Mouse (Mus musculus) adipose tissue, adult 10 weeks (tissue): ENCODE measurements around the gene Zap70. TPM values are rescaled to one million over a fixed set of nuclear protein-coding genes. Genes with fewer than 3 reads are reported as not detected.

Experiments
- polyA plus RNA-seq: library from polyadenylated mRNA; stranded (reverse); fragments of 350-450 nt; fragmentation: Illumina TruSeq; extraction: RNeasy Lipid Tissue Mini Kit (QIAGEN cat#74804); gene quantifications from one replicate; pipeline ENCODE4 v1.2.3, GENCODE M21; 2014; ENCODE audit warnings: low read depth, low replicate concordance

The Zap70 gene
- 13.1 TPM for polyA plus RNA-seq

DNA sequence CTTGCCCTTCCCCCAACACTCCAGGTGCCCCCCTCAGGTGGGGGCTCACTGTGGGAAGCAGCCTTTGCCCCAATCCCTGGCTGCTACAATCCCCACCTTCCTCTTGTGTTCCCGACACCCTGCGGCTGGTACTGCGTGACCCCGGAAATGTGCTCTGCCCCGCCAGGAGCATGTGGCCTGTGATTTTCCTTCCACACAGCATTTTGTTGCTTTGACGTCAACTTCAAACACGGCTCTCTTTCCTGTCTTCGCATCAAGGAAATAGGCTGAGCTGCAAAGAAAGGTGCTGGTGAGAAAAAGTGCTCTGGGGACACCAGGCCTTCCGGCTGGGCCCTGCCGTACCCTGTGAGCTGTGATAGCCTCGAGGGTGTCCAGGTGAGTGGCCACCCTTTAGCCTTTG, at the start of gene Zap70:
Zap70 (plus strand) TSS at position 231 of the 400 bp plus-strand sequence.

DNA sequence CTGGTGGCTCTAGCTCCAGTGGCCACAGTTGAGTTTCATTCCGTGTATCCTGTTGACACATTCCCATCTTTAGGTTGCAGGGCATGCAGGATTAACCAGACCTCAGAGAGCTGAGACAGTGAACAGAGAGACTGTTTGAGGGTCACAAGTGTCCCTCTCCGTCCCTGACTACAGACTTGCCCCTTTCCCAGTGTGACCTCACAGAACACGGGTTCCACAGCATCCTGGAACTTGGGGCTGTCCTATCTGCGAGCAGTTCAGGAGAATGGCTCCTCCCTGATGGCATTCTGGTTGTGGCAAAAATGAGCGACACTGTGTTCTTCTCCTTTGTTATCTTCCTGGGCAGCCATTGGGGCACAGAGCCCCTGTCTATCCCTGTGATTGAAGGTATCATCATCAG, 47.3 kb upstream of the Zap70 start, which contains the start of gene Actr1b:
Actr1b (minus strand) TSS at position 112 of the 400 bp plus-strand sequence.

Other genes starting within 250 kb of the Zap70 start
- gene Cnnm3, start 249.9 kb upstream of the Zap70 start, polyA plus RNA-seq = 18.9 TPM
- gene Ankrd23, start 224.9 kb upstream of the Zap70 start, polyA plus RNA-seq = 7.0 TPM
- not detected for gene Gm42417, start 222.4 kb upstream of the Zap70 start, polyA plus RNA-seq
- gene Ankrd39, start 214.4 kb upstream of the Zap70 start, polyA plus RNA-seq = 7.7 TPM
- 16.3 TPM for gene Sema4c, start 203.4 kb upstream of the Zap70 start, polyA plus RNA-seq
- gene Fam178b, start 78.6 kb upstream of the Zap70 start, polyA plus RNA-seq = 6.2 TPM
- gene Cox5b, start 70.3 kb upstream of the Zap70 start, polyA plus RNA-seq = 325 TPM
- gene 4933424G06Rik, start 51.6 kb upstream of the Zap70 start, polyA plus RNA-seq = 0.86 TPM
- gene Actr1b, start 47.4 kb upstream of the Zap70 start, polyA plus RNA-seq = 62.7 TPM
- 24.1 TPM for gene Tmem131, start 181.9 kb downstream of the Zap70 start, polyA plus RNA-seq